Mouse (Mus musculus) embryonic facial prominence, embryonic 13.5 days (tissue): ENCODE data around the gene Gm13698. TPM values are rescaled to one million over a fixed set of nuclear protein-coding genes. Genes with fewer than 3 reads are reported as not detected.
"Not testable (repeated sequence)": the region's sequence is repeated elsewhere in the genome, so short reads cannot be mapped to it uniquely, and the experiment has no call there.

Experiments used
- ATAC-seq: fragments of 200-750 bp; cut with Nextera tagmentation; 2 replicates; pipeline ENCODE4 v1.8.0; 2017; ENCODE audit warnings: low read depth; ENCODE audit not compliant: insufficient number of reproducible peaks, insufficient read depth, low FRiP score, low TSS enrichment
- H3K27ac ChIP-seq: fragments of 300-500 bp; sonication (generic); 2 replicates; pipeline ENCODE4 v1.5.1; 2015; ENCODE audit warnings: moderate library complexity, mild to moderate bottlenecking, inconsistent platforms
- H3K27me3 ChIP-seq: fragments of 300-500 bp; sonication (generic); 2 replicates; pipeline ENCODE4 v1.6.1; 2015; ENCODE audit warnings: mild to moderate bottlenecking, inconsistent platforms
- H3K36me3 ChIP-seq: fragments of 300-500 bp; sonication (generic); 2 replicates; pipeline ENCODE4 v1.6.1; 2015; ENCODE audit warnings: mild to moderate bottlenecking, inconsistent platforms
- H3K4me1 ChIP-seq: fragments of 300-500 bp; sonication (generic); 2 replicates; pipeline ENCODE4 v1.6.1; 2015; ENCODE audit warnings: inconsistent platforms
- H3K4me2 ChIP-seq: fragments of 300-500 bp; sonication (generic); 2 replicates; pipeline ENCODE4 v1.6.1; 2015; ENCODE audit warnings: moderate library complexity, mild to moderate bottlenecking, inconsistent platforms
- H3K4me3 ChIP-seq: fragments of 300-500 bp; sonication (generic); 2 replicates; pipeline ENCODE4 v1.5.1; 2015; ENCODE audit warnings: mild to moderate bottlenecking, inconsistent platforms
- H3K9ac ChIP-seq: fragments of 300-500 bp; sonication (generic); 2 replicates; pipeline ENCODE4 v1.6.1; 2015; ENCODE audit warnings: mild to moderate bottlenecking, inconsistent platforms
- H3K9me3 ChIP-seq: fragments of 300-500 bp; sonication (generic); 2 replicates; pipeline ENCODE4 v1.6.1; 2016; ENCODE audit warnings: inconsistent platforms
- WGBS: fragments of 180-500 bp; shearing (Covaris S2); methylation state at CpG from one replicate; pipeline ENCODE4 v1.1.7; 2015; ENCODE audit warnings: mixed read lengths; 5-methylcytosine and 5-hydroxymethylcytosine counted together
- polyA plus RNA-seq: library from polyadenylated mRNA; unstranded; fragments of >200 nt; fragmentation: Nextera tagmentation; extraction: Ambion mirVana; gene quantifications from 2 replicates; pipeline ENCODE4 v1.2.1, GENCODE M21; 2015

The Gm13698 gene
- polyA plus RNA-seq, 1 experiment from 2014 or later: not detected

GRCm38 (mm10) chr2:83993639-83994255, 38.3 kb downstream of the Gm13698 start:
- H3K9ac ChIP-seq, H3K4me3 ChIP-seq, ATAC-seq, H3K27ac ChIP-seq, H3K27me3 ChIP-seq, H3K36me3 ChIP-seq, H3K9me3 ChIP-seq, H3K4me1 ChIP-seq: not testable (repeated sequence)
- WGBS: 17% methylated on average over 8 of the region's 9 CpGs
- H3K4me2 ChIP-seq: peak overlapping the region; percentile 31

- not testable (repeated sequence) for ATAC-seq, H3K36me3 ChIP-seq, H3K9ac ChIP-seq, H3K27me3 ChIP-seq, H3K4me3 ChIP-seq, H3K27ac ChIP-seq, H3K4me2 ChIP-seq, H3K9me3 ChIP-seq, H3K4me1 ChIP-seq
- 76% methylated on average over 2 of the region's 3 CpGs for WGBS
Observed at GRCm38 (mm10) chr2:83994526-83994925, 39.0 kb downstream of the Gm13698 start.

Other genes with a start within 250 kb of the Gm13698 start
- gene Itgav, start 231.3 kb upstream of the Gm13698 start, polyA plus RNA-seq: 79.6 and 92.9 TPM in 2 replicates
- 15.2 and 16.9 TPM in 2 replicates for gene Fam171b, start 143.1 kb upstream of the Gm13698 start, polyA plus RNA-seq
- not detected in 2 replicates for gene Zswim2, start 14.5 kb upstream of the Gm13698 start, polyA plus RNA-seq
- not detected in 2 replicates for gene Gm13693, start 5.8 kb downstream of the Gm13698 start, polyA plus RNA-seq
- gene Gm13695, start 11.6 kb downstream of the Gm13698 start, polyA plus RNA-seq: not detected in 2 replicates
- not detected in 2 replicates for gene Gm13696, start 17.4 kb downstream of the Gm13698 start, polyA plus RNA-seq
- not detected in 2 replicates for gene Gm13694, start 23.2 kb downstream of the Gm13698 start, polyA plus RNA-seq
- gene Gm13697, start 29.1 kb downstream of the Gm13698 start, polyA plus RNA-seq: not detected in 2 replicates
- not detected in 2 replicates for gene Gm13691, start 34.9 kb downstream of the Gm13698 start, polyA plus RNA-seq